Mouse (Mus musculus) bone marrow, adult 2 months (tissue): ENCODE results near the gene Ndufv1. TPM values are rescaled to one million over a fixed set of nuclear protein-coding genes. Genes with fewer than 3 reads are reported as not detected.
A peak's percentile ranks its signal among the peaks of the same experiment; 100 is the strongest.
"Not testable (repeated sequence)": the region's sequence is repeated elsewhere in the genome, so short reads cannot be mapped to it uniquely, and the experiment has no call there.

Source experiments
- H3K27ac ChIP-seq: fragments of 200-500 bp; 2 replicates; pipeline ENCODE4 v1.5.1; 2012; ENCODE audit warnings: low read depth, mild to moderate bottlenecking, control low read depth, inconsistent platforms, low read length; ENCODE audit not compliant: control insufficient read depth, poor library complexity, insufficient read depth
- H3K4me1 ChIP-seq: fragments of 200-500 bp; 2 replicates; pipeline ENCODE4 v1.6.1; 2011; ENCODE audit warnings: low read length; ENCODE audit not compliant: control insufficient read depth, insufficient read depth
- H3K4me3 ChIP-seq: fragments of 200-500 bp; replicated peaks from 2 replicates; pipeline ENCODE3; 2011; ENCODE audit warnings: mild to moderate bottlenecking, low read depth, low read length, control low read depth; ENCODE audit not compliant: control insufficient read depth
- CTCF ChIP-seq: fragments of 200-500 bp; IDR thresholded peaks from 2 replicates; pipeline ENCODE4 v1.5.1; 2011; ENCODE audit warnings: low read length, control low read depth; ENCODE audit not compliant: control insufficient read depth, insufficient read depth
- POLR2A ChIP-seq: fragments of 200-500 bp; IDR thresholded peaks from 2 replicates; pipeline ENCODE4 v1.6.1; 2011; ENCODE audit warnings: low read depth, mild to moderate bottlenecking, control low read depth, low read length, borderline replicate concordance; ENCODE audit not compliant: control insufficient read depth
- WGBS: fragments of 180-500 bp; shearing (Covaris S2); methylation state at CpG from one replicate; pipeline ENCODE4 v1.1.7; 2018; 5-methylcytosine and 5-hydroxymethylcytosine counted together
- polyA plus RNA-seq: library from polyadenylated mRNA; stranded (reverse); fragments of >200 nt; gene quantifications from 2 replicates; pipeline ENCODE4 v1.2.4, GENCODE M21; 2011; ENCODE audit warnings: low replicate concordance; ENCODE audit not compliant: missing spikeins, insufficient read depth, insufficient read length

Ndufv1 gene
- polyA plus RNA-seq, 1 experiment, result 118 TPM

DNA sequence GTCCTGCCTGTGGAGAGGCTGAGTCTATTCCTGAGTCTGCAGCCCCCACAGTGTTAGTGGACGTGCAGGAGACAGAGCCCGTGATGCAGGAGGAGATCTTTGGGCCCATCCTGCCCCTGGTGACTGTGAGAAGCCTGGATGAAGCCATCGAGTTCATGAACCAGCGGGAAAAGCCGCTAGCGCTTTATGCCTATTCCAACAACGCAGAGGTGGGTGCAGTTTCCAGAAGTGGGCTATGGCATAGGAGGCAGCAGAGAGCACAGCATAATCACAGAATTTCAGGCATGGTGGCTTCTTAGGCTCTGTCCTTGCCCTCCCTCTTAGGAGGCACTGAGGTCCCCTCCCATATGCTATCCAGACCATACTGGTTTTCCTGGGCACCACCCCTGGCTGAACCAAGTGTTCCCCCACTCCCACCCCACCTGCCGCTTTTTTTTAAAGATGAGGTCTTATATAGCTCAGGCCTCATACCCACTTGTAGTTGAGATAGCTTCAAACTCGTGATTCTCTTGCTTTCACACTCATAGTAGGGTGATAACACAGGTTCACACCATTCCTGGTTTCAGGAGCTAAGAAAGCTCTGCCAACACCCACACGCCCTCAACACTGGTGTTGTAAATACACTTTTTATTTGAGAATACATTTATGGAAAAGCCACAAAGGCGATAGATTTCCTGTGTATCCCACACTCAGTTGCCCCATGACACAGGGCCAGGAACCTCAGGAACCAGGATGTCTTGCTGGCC lies 46.1 kb downstream of the Ndufv1 start:
- Histone ChIP-seq H3K4me3 (no peak overlapping the region), H3K27ac (peak overlapping the region; percentile 26; the same call in 1 of the 2 replicates), H3K4me1 (peaks cover 1% of the 10 kb centered on the region; the same call in 1 of the 2 replicates)
- WGBS, result 75% methylated on average over 11 of the region's 11 CpGs
- TF ChIP-seq POLR2A (no peak), CTCF (0 out of 2 replicates have a peak, but pooled peaks have one; percentile 15)

DNA sequence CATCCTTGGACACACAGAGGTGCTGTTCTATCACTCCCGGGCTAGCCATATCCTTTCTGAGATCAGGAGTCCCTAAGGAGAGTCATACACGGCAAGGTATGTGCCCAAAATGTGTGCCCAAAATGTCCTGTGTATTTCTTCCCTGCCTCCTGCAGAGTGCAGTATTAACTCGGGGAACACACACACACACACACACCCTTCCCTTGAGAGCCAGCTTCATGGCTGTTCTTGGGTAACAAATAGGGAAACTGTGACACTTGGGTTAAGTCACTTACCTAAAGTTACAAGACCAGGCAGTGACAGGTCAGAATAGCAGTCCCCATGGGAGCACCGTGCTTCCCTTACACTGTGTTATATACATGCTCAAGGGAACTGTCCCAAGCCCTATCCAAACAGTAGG lies 48.6 kb downstream of the Ndufv1 start:
- WGBS, result 59% methylated on average over 4 of the region's 4 CpGs
- H3K27ac ChIP-seq, result peak overlapping the region; percentile 34; the same call in 1 of the 2 replicates
- H3K4me1 ChIP-seq, result peaks cover 1% of the 10 kb centered on the region; the same call in 1 of the 2 replicates
- no peak overlapping the region for H3K4me3 ChIP-seq
- TF ChIP-seq CTCF (peak; percentile 28), POLR2A (no peak)

DNA sequence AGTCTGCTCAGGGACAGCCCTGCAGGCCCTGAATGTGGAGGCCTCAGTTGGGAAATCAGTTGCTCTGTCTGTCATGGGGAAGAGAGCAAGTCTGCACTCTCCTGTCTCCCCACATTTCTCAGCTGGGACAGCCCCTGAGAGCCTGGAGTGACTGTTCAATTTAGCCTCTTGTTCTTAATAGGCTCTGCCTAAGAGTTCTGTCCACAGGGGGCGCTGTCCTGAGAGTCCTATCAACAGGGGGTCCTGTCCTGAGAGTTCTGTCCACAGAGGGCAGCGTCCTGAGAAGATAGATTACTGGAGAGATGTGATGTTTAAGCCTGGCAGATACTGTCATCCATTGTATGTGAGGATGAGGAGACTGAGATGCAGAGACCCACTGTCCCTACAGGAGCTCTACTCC lies 50.1 kb downstream of the Ndufv1 start:
- TF ChIP-seq POLR2A (no peak), CTCF (peak; percentile 34; the same call in 1 of the 2 replicates)
- Histone ChIP-seq H3K4me1 (peaks cover 1% of the 10 kb centered on the region; the same call in 1 of the 2 replicates), H3K27ac (no peak overlapping the region), H3K4me3 (no peak overlapping the region)
- WGBS, result 26% methylated on average over 2 of the region's 2 CpGs

DNA sequence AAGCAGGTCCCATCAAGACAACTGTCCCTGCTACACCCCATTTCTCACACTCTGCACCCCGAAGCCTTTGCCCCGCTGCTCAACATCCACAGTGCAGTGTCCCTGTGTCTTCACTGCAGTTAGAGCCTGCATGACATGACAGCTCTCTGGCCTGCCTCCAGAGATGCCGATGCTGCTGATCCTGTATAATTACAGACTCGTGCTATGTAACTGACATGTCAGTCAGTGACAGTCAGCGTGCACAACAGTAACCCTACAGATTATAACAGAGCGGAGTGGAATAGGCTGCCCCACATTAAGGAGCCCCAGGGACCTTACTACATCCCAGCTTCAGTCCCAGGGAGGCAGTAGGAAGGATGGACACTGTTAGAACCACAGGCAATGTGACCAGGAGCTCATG lies 50.8 kb downstream of the Ndufv1 start:
- not testable (repeated sequence) for H3K4me3 ChIP-seq, H3K4me1 ChIP-seq, H3K27ac ChIP-seq
- WGBS, result 85% methylated on average over 6 of the region's 6 CpGs

DNA sequence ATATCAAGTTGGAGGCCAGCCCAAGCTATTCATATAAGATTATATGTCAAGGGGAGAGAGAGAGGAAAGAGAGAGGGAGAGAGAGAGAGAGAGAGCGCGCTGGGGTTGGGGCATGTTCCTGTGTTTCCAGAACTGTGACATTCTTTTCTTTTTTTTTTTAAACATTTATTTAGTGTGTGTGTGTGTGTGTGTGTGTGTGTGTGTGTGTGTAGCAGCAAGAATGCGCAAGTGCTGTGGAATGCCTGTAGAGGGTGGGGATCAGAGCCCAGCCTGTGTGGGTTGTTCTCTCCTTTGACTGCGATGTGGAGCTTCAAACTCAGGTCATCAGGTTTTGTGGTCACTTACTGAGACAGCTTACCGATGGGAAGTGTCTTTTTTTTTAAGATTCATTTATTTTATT lies 52.4 kb downstream of the Ndufv1 start:
- H3K27ac ChIP-seq, result no peak overlapping the region
- H3K4me3 ChIP-seq, result no peak overlapping the region
- TF ChIP-seq POLR2A (no peak), CTCF (no peak)
- H3K4me1 ChIP-seq, result peaks cover 2% of the 10 kb centered on the region; the same call in 1 of the 2 replicates
- 72% methylated on average over 5 of the region's 5 CpGs for WGBS

DNA sequence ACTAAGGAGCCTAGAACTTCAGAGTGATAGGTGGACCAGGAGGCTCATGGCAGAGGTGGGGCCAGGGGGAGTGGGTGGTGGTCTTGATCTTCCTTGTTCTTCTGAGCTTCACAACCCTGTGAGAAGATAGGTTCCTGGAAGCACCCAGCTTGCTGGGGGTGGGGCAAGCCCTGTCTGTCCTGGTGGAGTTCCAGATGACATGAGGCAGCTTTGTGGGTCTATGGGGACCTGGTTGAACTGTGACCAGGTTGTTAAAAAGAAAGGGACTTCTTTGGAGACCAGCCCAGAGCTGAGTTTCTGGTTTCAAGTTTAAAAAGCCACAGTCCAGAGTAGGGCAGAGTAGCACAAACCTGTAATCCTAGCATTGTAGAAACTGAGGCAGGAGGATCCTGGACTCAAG lies 53.6 kb downstream of the Ndufv1 start:
- Histone ChIP-seq H3K4me1 (peaks cover 3% of the 10 kb centered on the region; the same call in 1 of the 2 replicates), H3K4me3 (no peak overlapping the region), H3K27ac (no peak overlapping the region)
- TF ChIP-seq POLR2A (no peak), CTCF (no peak)

DNA sequence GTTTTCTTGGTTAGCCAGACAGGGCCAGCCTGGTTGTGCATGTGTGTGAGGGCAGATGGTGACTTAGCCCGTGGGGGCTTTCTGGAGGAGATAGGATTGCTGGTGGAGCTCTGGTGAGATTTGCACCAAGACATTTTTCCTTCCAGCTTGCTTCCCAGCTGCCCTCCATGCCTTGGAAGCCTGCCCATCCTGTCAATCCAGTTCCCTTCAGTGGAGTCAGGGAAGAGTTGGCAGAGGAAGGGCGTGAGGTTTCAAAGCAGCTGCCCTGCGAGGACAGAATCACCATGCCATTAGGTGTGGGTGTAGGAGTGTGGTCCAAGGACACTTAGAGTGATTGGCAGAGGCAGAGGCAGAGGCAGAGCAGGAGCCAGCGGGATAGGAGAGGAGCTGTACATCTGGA lies 54.1 kb downstream of the Ndufv1 start, which contains the start of gene Aldh3b3:
Aldh3b3 (plus strand) TSS at position 176 of the 400 bp plus-strand sequence.
- H3K4me1 ChIP-seq, result peaks cover 2% of the 10 kb centered on the region; the same call in 1 of the 2 replicates
- no peak within 1 kb of the TSS for H3K27ac ChIP-seq
- WGBS, result 72% methylated on average over 4 of the region's 4 CpGs
- no peak within 1 kb of the TSS for H3K4me3 ChIP-seq
- TF ChIP-seq CTCF, result no peak
- TF ChIP-seq POLR2A, result no peak

Other genes with a start within 250 kb of the Ndufv1 start
- gene Kmt5b, start 245.4 kb downstream of the Ndufv1 start, polyA plus RNA-seq, result 24.3 and 43.2 TPM in 2 replicates
- gene Chka, start 161.0 kb downstream of the Ndufv1 start, polyA plus RNA-seq, result 9.2 and 17.3 TPM in 2 replicates
- gene Tcirg1, start 105.7 kb downstream of the Ndufv1 start, polyA plus RNA-seq, result 116 and 292 TPM in 2 replicates
- gene Ndufs8, start 100.0 kb downstream of the Ndufv1 start, polyA plus RNA-seq, result 41.6 and 58.3 TPM in 2 replicates
- gene Aldh3b1, start 83.0 kb downstream of the Ndufv1 start, polyA plus RNA-seq, result 12.7 and 47.1 TPM in 2 replicates
- 80.1 and 177 TPM in 2 replicates for gene Unc93b1, start 77.6 kb downstream of the Ndufv1 start, polyA plus RNA-seq
- gene Aldh3b3, start 54.2 kb downstream of the Ndufv1 start, polyA plus RNA-seq, result 1.6 and 4.4 TPM in 2 replicates
- 2.4 and 4.2 TPM in 2 replicates for gene Aldh3b2, start 40.5 kb downstream of the Ndufv1 start, polyA plus RNA-seq
- gene Acy3, start 26.2 kb downstream of the Ndufv1 start, polyA plus RNA-seq, result 5.1 and 10.7 TPM in 2 replicates
- not detected in 2 replicates for gene Tbx10, start 20.1 kb downstream of the Ndufv1 start, polyA plus RNA-seq
- gene Nudt8, start 12.2 kb downstream of the Ndufv1 start, polyA plus RNA-seq, result 9.7 and 18.1 TPM in 2 replicates
- 1.7 and 2.0 TPM in 2 replicates for gene Gm49405, start 12.2 kb downstream of the Ndufv1 start, polyA plus RNA-seq
- gene Doc2g, start 9.5 kb downstream of the Ndufv1 start, polyA plus RNA-seq, result 5.2 and 7.8 TPM in 2 replicates
- 125 and 187 TPM in 2 replicates for gene Gstp1, start 25.2 kb upstream of the Ndufv1 start, polyA plus RNA-seq
- 21.6 TPM in 1 of 2 replicates, not detected in the other for gene Gstp2, start 33.2 kb upstream of the Ndufv1 start, polyA plus RNA-seq
- 13.5 and 18.0 TPM in 2 replicates for gene Gstp3, start 46.8 kb upstream of the Ndufv1 start, polyA plus RNA-seq
- not detected in 2 replicates for gene Cabp2, start 68.8 kb upstream of the Ndufv1 start, polyA plus RNA-seq
- gene Cdk2ap2, start 84.4 kb upstream of the Ndufv1 start, polyA plus RNA-seq, result 93.3 and 143 TPM in 2 replicates
- gene Pitpnm1, start 87.2 kb upstream of the Ndufv1 start, polyA plus RNA-seq, result 72.3 and 159 TPM in 2 replicates
- 22.0 and 53.5 TPM in 2 replicates for gene Aip, start 113.1 kb upstream of the Ndufv1 start, polyA plus RNA-seq
- not detected in 2 replicates for gene Gpr152, start 127.0 kb upstream of the Ndufv1 start, polyA plus RNA-seq
- 0.29 and 0.60 TPM in 2 replicates for gene Cabp4, start 131.2 kb upstream of the Ndufv1 start, polyA plus RNA-seq
- gene Coro1b, start 135.8 kb upstream of the Ndufv1 start, polyA plus RNA-seq, result 75.8 and 114 TPM in 2 replicates
- 27.6 and 60.8 TPM in 2 replicates for gene Ptprcap, start 140.8 kb upstream of the Ndufv1 start, polyA plus RNA-seq
- gene Rps6kb2, start 150.5 kb upstream of the Ndufv1 start, polyA plus RNA-seq, result 51.8 and 86.1 TPM in 2 replicates
- 23.3 and 52.9 TPM in 2 replicates for gene Carns1, start 162.7 kb upstream of the Ndufv1 start, polyA plus RNA-seq
- gene Tbc1d10c, start 178.5 kb upstream of the Ndufv1 start, polyA plus RNA-seq, result 64.3 and 168 TPM in 2 replicates
- 121 and 204 TPM in 2 replicates for gene Ppp1ca, start 179.3 kb upstream of the Ndufv1 start, polyA plus RNA-seq
- gene Rad9a, start 188.9 kb upstream of the Ndufv1 start, polyA plus RNA-seq, result 24.2 and 39.8 TPM in 2 replicates
- gene Clcf1, start 201.4 kb upstream of the Ndufv1 start, polyA plus RNA-seq, result 10.3 and 25.4 TPM in 2 replicates
- not detected in 2 replicates for gene AC109138.7, start 201.6 kb upstream of the Ndufv1 start, polyA plus RNA-seq
- 31.7 and 54.7 TPM in 2 replicates for gene Pold4, start 219.1 kb upstream of the Ndufv1 start, polyA plus RNA-seq